Mouse (Mus musculus) kidney, postnatal 0 days (tissue): ENCODE measurements at regions not wholly inside any gene's neighbourhood (a gene's known extent, or its start where the extent isn't known, plus 50 kb on each side); places are given as distances from the start of the nearest gene placed in this dataset.

Source experiments
- ATAC-seq: fragments of 200-750 bp; cut with Nextera tagmentation; replicated peaks from 2 replicates; pipeline ENCODE4 v1.8.0; 2017; ENCODE audit warnings: low read depth, moderate number of reproducible peaks, moderate TSS enrichment, moderate library complexity; ENCODE audit not compliant: low FRiP score
- DNase-seq: peaks from one replicate; pipeline ENCODE4 v3.0.0-alpha.2; 2016; ENCODE audit warnings: low spot score
- H3K27ac ChIP-seq: fragments of 300-500 bp; sonication (generic); 2 replicates; pipeline ENCODE4 v1.5.1; 2014; ENCODE audit warnings: mild to moderate bottlenecking
- H3K27me3 ChIP-seq: fragments of 300-500 bp; sonication (generic); 2 replicates; pipeline ENCODE4 v1.6.1; 2014; ENCODE audit warnings: low read length, mixed read lengths; ENCODE audit not compliant: insufficient read depth
- H3K36me3 ChIP-seq: fragments of 300-500 bp; sonication (generic); 2 replicates; pipeline ENCODE4 v1.6.1; 2014; ENCODE audit warnings: low read length, mixed read lengths; ENCODE audit not compliant: insufficient read depth
- H3K4me1 ChIP-seq: fragments of 300-500 bp; sonication (generic); replicated peaks from 2 replicates; pipeline ENCODE4 v1.6.1; 2014; ENCODE audit warnings: antibody characterized with exemption, low read length, mixed read lengths; ENCODE audit not compliant: insufficient read depth
- H3K4me2 ChIP-seq: fragments of 300-500 bp; sonication (generic); 2 replicates; pipeline ENCODE4 v1.6.1; 2014; ENCODE audit warnings: mild to moderate bottlenecking, low read length, moderate library complexity, mixed read lengths
- H3K4me3 ChIP-seq: fragments of 300-500 bp; sonication (generic); replicated peaks from 2 replicates; pipeline ENCODE4 v1.5.1; 2014; ENCODE audit warnings: low read depth, low read length
- H3K9ac ChIP-seq: fragments of 300-500 bp; sonication (generic); 2 replicates; pipeline ENCODE4 v1.6.1; 2014; ENCODE audit warnings: low read depth, low read length
- H3K9me3 ChIP-seq: fragments of 300-500 bp; sonication (generic); replicated peaks from 2 replicates; pipeline ENCODE4 v1.6.1; 2016; ENCODE audit warnings: low read length, inconsistent platforms, mixed read lengths
- CTCF ChIP-seq: IDR thresholded peaks from 2 replicates; pipeline ENCODE4 v1.5.1; 2016; ENCODE audit warnings: antibody characterized with exemption, low read depth, mild to moderate bottlenecking, moderate library complexity
- WGBS: fragments of 180-500 bp; shearing (Covaris S2); extraction: QIAGEN DNeasy Blood & Tissue Kit; methylation state at CpG from one replicate; pipeline ENCODE4 v1.1.7; 2014; 5-methylcytosine and 5-hydroxymethylcytosine counted together

DNA sequence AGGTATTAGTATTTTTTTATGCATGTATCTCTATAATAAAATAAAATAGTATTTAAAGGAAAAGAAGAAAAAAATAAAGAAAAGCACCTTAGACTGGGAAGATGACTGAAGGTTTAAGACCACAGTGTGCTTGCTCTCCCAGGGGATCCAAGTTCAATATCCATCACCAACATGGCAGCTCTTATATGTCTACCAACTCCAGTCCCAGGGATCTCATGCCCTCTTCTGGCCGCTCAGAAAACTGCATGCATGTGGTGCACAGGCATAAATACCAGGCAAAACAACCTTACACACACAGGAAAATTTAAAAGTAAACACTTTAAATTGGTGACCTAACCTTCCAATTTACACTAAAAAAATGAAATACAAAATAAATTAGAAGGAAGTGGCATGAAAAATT, 586.6 kb upstream of the Cntn4 start:
- TF ChIP-seq CTCF = peak; percentile 66
- ATAC-seq = no peak
- no peak overlapping the region for H3K4me2 ChIP-seq
- 12% methylated on average over 1 of the region's 1 CpGs for WGBS
- peak; percentile 6 for DNase-seq
- H3K9me3 ChIP-seq = no peaks in the 10 kb centered on the region
- H3K27me3 ChIP-seq = no peaks in the 10 kb centered on the region
- no peak overlapping the region for H3K4me3 ChIP-seq
- no peaks in the 10 kb centered on the region for H3K4me1 ChIP-seq
- no peak overlapping the region for H3K9ac ChIP-seq
- H3K36me3 ChIP-seq = no peaks in the 10 kb centered on the region
- no peak overlapping the region for H3K27ac ChIP-seq
